In the genomic region with DNA sequence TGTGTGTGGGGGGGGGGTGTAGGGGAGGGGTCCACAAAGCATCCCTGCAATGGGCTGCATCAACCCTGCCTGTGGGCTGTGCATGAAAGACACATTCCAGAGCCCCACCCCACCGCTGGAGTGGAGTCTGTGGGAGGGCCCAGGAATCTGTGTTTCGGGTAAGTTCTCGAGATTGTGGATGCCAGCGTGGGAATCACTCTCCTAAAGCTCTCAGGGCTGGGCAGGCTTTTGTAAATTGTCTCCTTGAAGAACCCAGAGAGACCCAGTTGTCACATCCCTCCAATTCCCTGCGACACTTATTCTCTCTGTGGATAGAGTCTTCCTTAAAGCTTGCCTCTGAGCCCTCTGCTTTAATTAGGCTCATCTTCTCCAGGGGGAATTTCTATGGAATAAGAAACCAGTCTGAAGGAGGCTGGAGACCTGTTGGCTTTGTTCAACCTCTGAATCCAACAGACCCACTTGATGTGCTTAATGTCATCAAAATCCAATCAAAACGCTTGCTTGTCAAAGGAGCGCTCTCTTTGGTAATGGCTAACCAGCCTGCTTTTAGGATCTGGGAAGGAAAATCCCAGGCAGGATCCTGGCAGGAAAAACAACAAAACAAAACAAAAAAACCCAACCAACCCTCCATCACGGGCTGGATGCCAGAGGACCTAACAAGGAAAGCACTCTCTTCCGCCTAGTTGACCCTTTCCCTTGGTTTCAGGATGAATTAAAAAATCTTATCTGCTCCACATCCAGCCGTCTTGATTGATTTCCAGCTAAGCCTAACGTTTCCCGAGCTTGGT, we compare ENCODE assay signal across 8 mouse cellular contexts.
A peak's percentile ranks its signal among the peaks of the same experiment; 100 is the strongest.
DNase-seq lines count a peak whose midpoint lies in the region; ATAC-seq and TF ChIP-seq lines count a peak whose summit lies in the region.

No protein-coding gene starts in this region.

- 0 out of 2 replicates have a peak overlapping the region, but pooled peaks have one; percentile 4 for H3K27ac ChIP-seq in lung, embryonic 14.5 days (ENCODE audit: low read depth)
- no peak overlapping the region for H3K27ac ChIP-seq in intestine, embryonic 16.5 days (ENCODE audit: low read length)
- peak overlapping the region; percentile 61; the same call in 1 of the 2 replicates for H3K27ac ChIP-seq in limb, embryonic 10.5 days
- peak overlapping the region; percentile 87 for H3K27ac ChIP-seq in neural tube, embryonic 15.5 days (replicated peaks)

- H3K4me1 ChIP-seq in lung, embryonic 14.5 days (ENCODE audit: insufficient read depth) = peaks cover 46% of the 10 kb centered on the region
- H3K4me1 ChIP-seq in intestine, embryonic 16.5 days (ENCODE audit: control insufficient read depth, insufficient read depth, low read length) = peaks cover 13% of the 10 kb centered on the region
- peaks cover 40% of the 10 kb centered on the region for H3K4me1 ChIP-seq in limb, embryonic 10.5 days
- peaks cover 37% of the 10 kb centered on the region for H3K4me1 ChIP-seq in neural tube, embryonic 15.5 days

- peak; percentile 59 for DNase-seq in lung, embryonic 14.5 days
- no peak for DNase-seq in lung, postnatal 25 days (ENCODE audit: low spot score)
- peak; percentile 56 to 58 for DNase-seq in frontal cortex, postnatal 14 days (ENCODE audit: low spot score in 2 of 2)
- no peak for DNase-seq in limb, embryonic 10.5 days (ENCODE audit: low spot score)
- DNase-seq in cerebellum, postnatal 25 days = no peak
- DNase-seq in yolk sac, embryonic 10.5 days (ENCODE audit: low spot score) = no peak

- TF ChIP-seq CTCF in lung, embryonic 14.5 days (IDR thresholded peaks at IDR 0.05; ENCODE audit: low read depth) = no peak

- peak overlapping the region; percentile 50 for H3K4me3 ChIP-seq in lung, embryonic 14.5 days (ENCODE audit: low read depth, low read length)
- peak overlapping the region; percentile 61; the same call in 1 of the 2 replicates for H3K4me3 ChIP-seq in intestine, embryonic 16.5 days (ENCODE audit: low read length)
- peak overlapping the region; percentile 57 for H3K4me3 ChIP-seq in limb, embryonic 10.5 days
- peak overlapping the region; percentile 51 for H3K4me3 ChIP-seq in neural tube, embryonic 15.5 days (replicated peaks)

- H3K9ac ChIP-seq in lung, embryonic 14.5 days = peak overlapping the region; percentile 63
- H3K9ac ChIP-seq in intestine, embryonic 16.5 days (ENCODE audit: low read depth, low read length) = peak overlapping the region; percentile 72; the same call in 1 of the 2 replicates
- H3K9ac ChIP-seq in neural tube, embryonic 15.5 days (replicated peaks) = peak overlapping the region; percentile 64

- WGBS in lung, embryonic 14.5 days = 31% methylated on average over 12 of the region's 12 CpGs
- 44% methylated on average over 12 of the region's 12 CpGs for WGBS in intestine, embryonic 16.5 days
- 53% methylated on average over 12 of the region's 12 CpGs for WGBS in limb, embryonic 10.5 days
- WGBS in neural tube, embryonic 15.5 days = 13% methylated on average over 12 of the region's 12 CpGs

- ATAC-seq in lung, embryonic 14.5 days (ENCODE audit: insufficient read depth) = peak; percentile 10; the same call in 1 of the 2 replicates
- ATAC-seq in intestine, embryonic 16.5 days = no peak; the same call in 1 of the 2 replicates
- ATAC-seq in neural tube, embryonic 15.5 days (ENCODE audit: low FRiP score) = peak; percentile 84

- peak overlapping the region; percentile 90 for H3K4me2 ChIP-seq in lung, embryonic 14.5 days
- H3K4me2 ChIP-seq in intestine, embryonic 16.5 days (ENCODE audit: low read depth, low read length) = peak overlapping the region; percentile 90
- H3K4me2 ChIP-seq in neural tube, embryonic 15.5 days = peak overlapping the region; percentile 67

- H3K27me3 ChIP-seq in lung, embryonic 14.5 days (ENCODE audit: insufficient read depth, low read length) = no peaks in the 10 kb centered on the region
- no peaks in the 10 kb centered on the region for H3K27me3 ChIP-seq in intestine, embryonic 16.5 days (replicated peaks; ENCODE audit: control insufficient read depth, insufficient read depth, low read length)
- peaks cover 29% of the 10 kb centered on the region for H3K27me3 ChIP-seq in limb, embryonic 10.5 days (ENCODE audit: low read depth, poor library complexity, severe bottlenecking)
- no peaks in the 10 kb centered on the region for H3K27me3 ChIP-seq in neural tube, embryonic 15.5 days (replicated peaks)

- H3K36me3 ChIP-seq in lung, embryonic 14.5 days (ENCODE audit: insufficient read depth) = no peaks in the 10 kb centered on the region
- H3K36me3 ChIP-seq in intestine, embryonic 16.5 days (ENCODE audit: control insufficient read depth, insufficient read depth, low read length) = no peaks in the 10 kb centered on the region
- H3K36me3 ChIP-seq in limb, embryonic 10.5 days = no peaks in the 10 kb centered on the region
- H3K36me3 ChIP-seq in neural tube, embryonic 15.5 days = no peaks in the 10 kb centered on the region

- no peaks in the 10 kb centered on the region for H3K9me3 ChIP-seq in lung, embryonic 14.5 days (ENCODE audit: low read depth, low read length)
- H3K9me3 ChIP-seq in intestine, embryonic 16.5 days (ENCODE audit: control insufficient read depth, low read length) = no peaks in the 10 kb centered on the region
- H3K9me3 ChIP-seq in limb, embryonic 10.5 days (replicated peaks) = no peaks in the 10 kb centered on the region
- H3K9me3 ChIP-seq in neural tube, embryonic 15.5 days (replicated peaks) = no peaks in the 10 kb centered on the region

Comparison
In these comparisons a context has a peak if more than half of its experiments do, and no peak if none do; other contexts are left out.
1. DNase-seq: peak in lung, embryonic 14.5 days (single experiment) and frontal cortex, postnatal 14 days (2 of 2); none in lung, postnatal 25 days (single experiment), limb, embryonic 10.5 days (single experiment), cerebellum, postnatal 25 days (0 of 2) and yolk sac, embryonic 10.5 days (single experiment).
2. Peak in every context shown above with its lines, with median percentiles within 50 percentile points of each other: H3K4me2 ChIP-seq, H3K4me3 ChIP-seq and H3K9ac ChIP-seq.